Mouse (Mus musculus): Measurements from ENCODE around the gene Il12b. TPM values are rescaled to one million over a fixed set of nuclear protein-coding genes. Genes with fewer than 3 reads are reported as not detected.

Il12b gene
- polyA plus RNA-seq, 1 experiment = 0.16 TPM

Other genes starting within 250 kb of the Il12b start
- gene Ublcp1, start 70.4 kb downstream of the Il12b start, polyA plus RNA-seq (2012; rRNA removed) = 10.3 and 13.5 TPM in 2 replicates
- 41.6 and 44.6 TPM in 2 replicates for gene Rnf145, start 118.9 kb downstream of the Il12b start, polyA plus RNA-seq (2012; rRNA removed)
- 2.8 and 4.3 TPM in 2 replicates for gene Ebf1, start 217.3 kb downstream of the Il12b start, polyA plus RNA-seq (2012; rRNA removed)